Mouse (Mus musculus): ENCODE results near the gene Olfr610. TPM values are rescaled to one million over a fixed set of nuclear protein-coding genes. Genes with fewer than 3 reads are reported as not detected.
"Not testable (repeated sequence)": the region's sequence is repeated elsewhere in the genome, so short reads cannot be mapped to it uniquely, and the experiment has no call there.

Gene Olfr610
- polyA plus RNA-seq (2016; fragmentation: Nextera tagmentation; extraction: Ambion mirVana): not detected in 2 replicates

DNA sequence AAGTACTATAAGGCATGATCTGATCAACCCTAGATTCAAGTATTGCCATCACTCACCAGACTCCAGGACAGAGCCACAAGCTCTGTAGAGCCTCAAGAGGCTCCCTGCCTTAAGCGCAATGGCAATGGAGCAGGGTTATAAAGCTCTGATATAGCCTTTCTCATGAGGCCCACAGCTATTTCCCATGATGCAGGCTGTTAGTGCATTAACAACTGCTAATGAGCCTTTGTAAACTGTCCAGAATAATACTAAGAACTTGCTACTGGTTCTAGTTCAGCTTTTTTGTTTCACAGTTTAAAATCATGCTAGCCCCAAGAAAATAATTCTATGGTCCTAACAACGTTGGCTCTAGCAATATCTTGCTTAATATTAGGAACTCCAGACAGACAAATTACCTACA, at the start of gene Olfr610:
TSS of gene Olfr610 (minus strand) at position 101 of the 400 bp plus-strand sequence.
- WGBS: 75% methylated on average over 2 of the region's 2 CpGs
- H3K27me3 ChIP-seq (ENCODE audit: insufficient read depth, poor library complexity, severe bottlenecking): no peaks in the 10 kb centered on the region
- no peak within 1 kb of the TSS for H3K27ac ChIP-seq
- H3K36me3 ChIP-seq: no peaks in the 10 kb centered on the region
- H3K4me3 ChIP-seq: no peak within 1 kb of the TSS
- no peak for DNase-seq (ENCODE audit: low spot score)
- no peaks in the 10 kb centered on the region for H3K4me1 ChIP-seq
- H3K9me3 ChIP-seq: no peaks in the 10 kb centered on the region

GRCm38 (mm10) chr7:103555779-103556178, 43.9 kb upstream of the Olfr610 start, which contains the start of gene Olfr615:
TSS of gene Olfr615 (plus strand) at chr7:103556079.
- Histone ChIP-seq H3K27ac (no peak within 1 kb of the TSS), H3K27me3 (ENCODE audit: insufficient read depth, poor library complexity, severe bottlenecking) (no peaks in the 10 kb centered on the region), H3K9me3 (no peaks in the 10 kb centered on the region), H3K4me1 (no peaks in the 10 kb centered on the region), H3K36me3 (no peaks in the 10 kb centered on the region), H3K4me3 (no peak within 1 kb of the TSS)
- 75% methylated on average over 2 of the region's 2 CpGs for WGBS
- no peak for DNase-seq (ENCODE audit: low spot score)

- Histone ChIP-seq H3K36me3 (no peaks in the 10 kb centered on the region), H3K27ac (no peak within 1 kb of the TSS), H3K9me3 (no peaks in the 10 kb centered on the region), H3K27me3 (ENCODE audit: insufficient read depth, poor library complexity, severe bottlenecking) (no peaks in the 10 kb centered on the region), H3K4me1 (no peaks in the 10 kb centered on the region), H3K4me3 (no peak within 1 kb of the TSS)
- no peak for DNase-seq (ENCODE audit: low spot score)
- 80% methylated on average over 2 of the region's 2 CpGs for WGBS
These were observed 35.9 kb upstream of the Olfr610 start, which contains the start of gene Olfr613 for GRCm38 (mm10) chr7:103547774-103548173. TSS of gene Olfr613 (plus strand) at chr7:103548074.

- WGBS: 82% methylated on average over 2 of the region's 2 CpGs
- not testable (repeated sequence) for H3K36me3 ChIP-seq; H3K27ac ChIP-seq; DNase-seq (ENCODE audit: low spot score); H3K4me1 ChIP-seq; H3K4me3 ChIP-seq; H3K27me3 ChIP-seq (ENCODE audit: insufficient read depth, poor library complexity, severe bottlenecking); H3K9me3 ChIP-seq
These were observed 30.7 kb upstream of the Olfr610 start, which contains the start of gene Olfr612 for GRCm38 (mm10) chr7:103542617-103543016. TSS of gene Olfr612 (minus strand) at chr7:103542717.

DNA sequence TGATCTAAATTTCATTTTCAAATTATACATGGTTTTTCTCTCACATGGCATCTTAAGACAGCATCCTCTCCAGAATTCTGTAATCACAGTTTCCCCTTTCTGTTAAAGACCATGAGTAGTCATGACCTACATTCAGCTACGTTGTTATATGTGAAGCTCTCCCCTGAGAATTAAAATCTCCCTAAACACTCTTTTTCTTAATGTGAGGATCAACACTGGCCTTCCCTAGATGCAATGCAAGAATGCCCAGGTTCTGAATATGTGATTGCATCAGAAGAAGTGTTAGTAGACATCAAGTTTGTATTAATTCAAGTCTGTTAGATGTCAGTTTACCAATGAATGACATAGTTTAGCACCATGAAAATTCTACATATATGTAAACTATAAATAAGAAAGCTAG, 8.8 kb upstream of the Olfr610 start, which contains the start of gene Olfr611:
TSS of gene Olfr611 (minus strand) at position 101 of the 400 bp plus-strand sequence.
- 60% methylated on average over 1 of the region's 1 CpGs for WGBS
- not testable (repeated sequence) for H3K4me3 ChIP-seq; H3K27ac ChIP-seq; DNase-seq (ENCODE audit: low spot score); H3K36me3 ChIP-seq; H3K27me3 ChIP-seq (ENCODE audit: insufficient read depth, poor library complexity, severe bottlenecking); H3K9me3 ChIP-seq; H3K4me1 ChIP-seq

- no peaks in the 10 kb centered on the region for H3K4me1 ChIP-seq
- no peak for DNase-seq (ENCODE audit: low spot score)
- H3K9me3 ChIP-seq: no peaks in the 10 kb centered on the region
- no peaks in the 10 kb centered on the region for H3K36me3 ChIP-seq
- no peak within 1 kb of the TSS for H3K27ac ChIP-seq
- H3K4me3 ChIP-seq: no peak within 1 kb of the TSS
- 56% methylated on average over 1 of the region's 1 CpGs for WGBS
- H3K27me3 ChIP-seq (ENCODE audit: insufficient read depth, poor library complexity, severe bottlenecking): no peaks in the 10 kb centered on the region
These were observed 14.0 kb downstream of the Olfr610 start, which contains the start of gene Olfr609 for GRCm38 (mm10) chr7:103497962-103498361. TSS of gene Olfr609 (minus strand) at chr7:103498062.

- not testable (repeated sequence) for DNase-seq (ENCODE audit: low spot score); H3K4me1 ChIP-seq; H3K4me3 ChIP-seq; H3K27me3 ChIP-seq (ENCODE audit: insufficient read depth, poor library complexity, severe bottlenecking); H3K27ac ChIP-seq; H3K36me3 ChIP-seq; H3K9me3 ChIP-seq
- 87% methylated on average over 9 of the region's 9 CpGs for WGBS
These were observed 34.8 kb downstream of the Olfr610 start for GRCm38 (mm10) chr7:103477106-103477505.

GRCm38 (mm10) chr7:103469577-103469976, 42.3 kb downstream of the Olfr610 start, which contains the start of gene Olfr608:
TSS of gene Olfr608 (plus strand) at chr7:103469877.
- H3K9me3 ChIP-seq: no peaks in the 10 kb centered on the region
- no peak for DNase-seq (ENCODE audit: low spot score)

GRCm38 (mm10) chr7:103460590-103460989, 51.3 kb downstream of the Olfr610 start:
- no peaks in the 10 kb centered on the region for H3K36me3 ChIP-seq
- no peaks in the 10 kb centered on the region for H3K4me1 ChIP-seq
- WGBS: 63% methylated on average over 5 of the region's 5 CpGs
- no peaks in the 10 kb centered on the region for H3K27me3 ChIP-seq (ENCODE audit: insufficient read depth, poor library complexity, severe bottlenecking)
- no peak for DNase-seq (ENCODE audit: low spot score)
- no peak overlapping the region for H3K27ac ChIP-seq
- no peak overlapping the region for H3K4me3 ChIP-seq
- H3K9me3 ChIP-seq: no peaks in the 10 kb centered on the region

More at GRCm38 (mm10) chr7:103469577-103469976, 42.3 kb downstream of the Olfr610 start, which contains the start of gene Olfr608:
- Histone ChIP-seq H3K4me3 (no peak within 1 kb of the TSS), H3K27me3 (ENCODE audit: insufficient read depth, poor library complexity, severe bottlenecking) (no peaks in the 10 kb centered on the region), H3K4me1 (no peaks in the 10 kb centered on the region), H3K36me3 (no peaks in the 10 kb centered on the region), H3K27ac (no peak within 1 kb of the TSS)

Other genes with a start within 250 kb of the Olfr610 start
- gene Olfr596, start 206.5 kb downstream of the Olfr610 start, polyA plus RNA-seq (2016; fragmentation: Nextera tagmentation; extraction: Ambion mirVana): not detected in 2 replicates
- gene Olfr597, start 195.8 kb downstream of the Olfr610 start, polyA plus RNA-seq (2016; fragmentation: Nextera tagmentation; extraction: Ambion mirVana): not detected in 2 replicates
- gene Olfr598, start 188.6 kb downstream of the Olfr610 start, polyA plus RNA-seq (2016; fragmentation: Nextera tagmentation; extraction: Ambion mirVana): not detected in 2 replicates
- gene Olfr599, start 176.2 kb downstream of the Olfr610 start, polyA plus RNA-seq (2016; fragmentation: Nextera tagmentation; extraction: Ambion mirVana): not detected in 2 replicates
- not detected in 2 replicates for gene Olfr600, start 162.5 kb downstream of the Olfr610 start, polyA plus RNA-seq (2016; fragmentation: Nextera tagmentation; extraction: Ambion mirVana)
- not detected in 2 replicates for gene Olfr601, start 149.5 kb downstream of the Olfr610 start, polyA plus RNA-seq (2016; fragmentation: Nextera tagmentation; extraction: Ambion mirVana)
- gene Olfr603, start 125.9 kb downstream of the Olfr610 start, polyA plus RNA-seq (2016; fragmentation: Nextera tagmentation; extraction: Ambion mirVana): not detected in 2 replicates
- gene Usp17lc, start 97.0 kb downstream of the Olfr610 start, polyA plus RNA-seq (2016; fragmentation: Nextera tagmentation; extraction: Ambion mirVana): not detected in 2 replicates
- gene Olfr605, start 66.7 kb downstream of the Olfr610 start, polyA plus RNA-seq (2016; fragmentation: Nextera tagmentation; extraction: Ambion mirVana): not detected in 2 replicates
- gene Olfr606, start 63.1 kb downstream of the Olfr610 start, polyA plus RNA-seq (2016; fragmentation: Nextera tagmentation; extraction: Ambion mirVana): not detected in 2 replicates
- not detected in 2 replicates for gene Olfr607, start 48.0 kb downstream of the Olfr610 start, polyA plus RNA-seq (2016; fragmentation: Nextera tagmentation; extraction: Ambion mirVana)
- gene Olfr608, start 42.2 kb downstream of the Olfr610 start, polyA plus RNA-seq (2016; fragmentation: Nextera tagmentation; extraction: Ambion mirVana): 0.14 TPM in 1 of 2 replicates, not detected in the other
- gene Olfr609, start 14.1 kb downstream of the Olfr610 start, polyA plus RNA-seq (2016; fragmentation: Nextera tagmentation; extraction: Ambion mirVana): not detected in 2 replicates
- gene Olfr611, start 8.7 kb upstream of the Olfr610 start, polyA plus RNA-seq (2016; fragmentation: Nextera tagmentation; extraction: Ambion mirVana): not detected in 2 replicates
- gene Olfr612, start 30.6 kb upstream of the Olfr610 start, polyA plus RNA-seq (2016; fragmentation: Nextera tagmentation; extraction: Ambion mirVana): not detected in 2 replicates
- not detected in 2 replicates for gene Olfr613, start 36.0 kb upstream of the Olfr610 start, polyA plus RNA-seq (2016; fragmentation: Nextera tagmentation; extraction: Ambion mirVana)
- gene Olfr615, start 44.0 kb upstream of the Olfr610 start, polyA plus RNA-seq (2016; fragmentation: Nextera tagmentation; extraction: Ambion mirVana): not detected in 2 replicates
- gene Olfr616, start 57.0 kb upstream of the Olfr610 start, polyA plus RNA-seq (2016; fragmentation: Nextera tagmentation; extraction: Ambion mirVana): not detected in 2 replicates
- gene Olfr617, start 60.9 kb upstream of the Olfr610 start, polyA plus RNA-seq (2016; fragmentation: Nextera tagmentation; extraction: Ambion mirVana): not detected in 2 replicates
- not detected in 2 replicates for gene Olfr618, start 78.0 kb upstream of the Olfr610 start, polyA plus RNA-seq (2016; fragmentation: Nextera tagmentation; extraction: Ambion mirVana)
- not detected in 2 replicates for gene Olfr619, start 88.5 kb upstream of the Olfr610 start, polyA plus RNA-seq (2016; fragmentation: Nextera tagmentation; extraction: Ambion mirVana)
- gene Olfr620, start 100.4 kb upstream of the Olfr610 start, polyA plus RNA-seq (2016; fragmentation: Nextera tagmentation; extraction: Ambion mirVana): not detected in 2 replicates
- not detected in 2 replicates for gene Olfr622, start 130.6 kb upstream of the Olfr610 start, polyA plus RNA-seq (2016; fragmentation: Nextera tagmentation; extraction: Ambion mirVana)
- not detected in 2 replicates for gene Olfr623, start 151.6 kb upstream of the Olfr610 start, polyA plus RNA-seq (2016; fragmentation: Nextera tagmentation; extraction: Ambion mirVana)
- not detected in 2 replicates for gene Olfr624, start 159.1 kb upstream of the Olfr610 start, polyA plus RNA-seq (2016; fragmentation: Nextera tagmentation; extraction: Ambion mirVana)
- gene Olfr625-ps1, start 170.6 kb upstream of the Olfr610 start, polyA plus RNA-seq (2016; fragmentation: Nextera tagmentation; extraction: Ambion mirVana): not detected in 2 replicates
- gene Olfr243, start 202.5 kb upstream of the Olfr610 start, polyA plus RNA-seq (2016; fragmentation: Nextera tagmentation; extraction: Ambion mirVana): not detected in 2 replicates
- not detected in 2 replicates for gene Olfr628, start 218.3 kb upstream of the Olfr610 start, polyA plus RNA-seq (2016; fragmentation: Nextera tagmentation; extraction: Ambion mirVana)
- not detected in 2 replicates for gene Olfr629, start 232.8 kb upstream of the Olfr610 start, polyA plus RNA-seq (2016; fragmentation: Nextera tagmentation; extraction: Ambion mirVana)
- gene Olfr630, start 245.2 kb upstream of the Olfr610 start, polyA plus RNA-seq (2016; fragmentation: Nextera tagmentation; extraction: Ambion mirVana): not detected in 2 replicates

Data from heart, embryonic 10.5 days (tissue).